Mouse (Mus musculus) granulocyte monocyte progenitor cell, adult 5-6 weeks (primary cell): ENCODE measurements around the gene Aph1a. TPM values are rescaled to one million over a fixed set of nuclear protein-coding genes. Genes with fewer than 3 reads are reported as not detected.
"Not testable (repeated sequence)": the region's sequence is repeated elsewhere in the genome, so short reads cannot be mapped to it uniquely, and the experiment has no call there.

Experiments
- ATAC-seq: replicated peaks from 2 replicates; pipeline ENCODE4 v1.8.0; 2016; ENCODE audit warnings: mild to moderate bottlenecking, moderate TSS enrichment, inconsistent platforms; ENCODE audit not compliant: poor library complexity, severe bottlenecking
- total RNA-seq, 2 experiments: library from RNA; stranded (forward) in 1 of 2; stranded (reverse) in 1 of 2; fragments of 200-712, 200-1000 nt in 1 of 2; fragments of >200 nt in 1 of 2; fragmentation: Nextera tagmentation in 1 of 2; gene quantifications; 2 replicates each; pipeline ENCODE4 v1.2.3; 2014 to 2017

The Aph1a gene
- total RNA-seq (2014; fragmentation: Nextera tagmentation) (67.0 and 69.0 TPM in 2 replicates), total RNA-seq (2017) (31.8 and 42.8 TPM in 2 replicates)

GRCm38 (mm10) chr3:95893606-95894316 lies at the start of gene Aph1a:
TSS of gene Aph1a (plus strand) at chr3:95893969.
- ATAC-seq: peak; percentile 88

GRCm38 (mm10) chr3:95850611-95851010 lies 43.2 kb upstream of the Aph1a start:
- no peak for ATAC-seq

GRCm38 (mm10) chr3:95851317-95851716 lies 42.5 kb upstream of the Aph1a start:
- ATAC-seq: no peak

GRCm38 (mm10) chr3:95855502-95856089 lies 38.2 kb upstream of the Aph1a start, which contains the start of gene Prpf3:
TSS of gene Prpf3 (minus strand) at chr3:95855885.
- peak; percentile 99 for ATAC-seq

GRCm38 (mm10) chr3:95856115-95856514 lies 37.7 kb upstream of the Aph1a start:
- ATAC-seq: no peak

- ATAC-seq: not testable (repeated sequence)
Observed at GRCm38 (mm10) chr3:95857050-95857449, 36.7 kb upstream of the Aph1a start.

GRCm38 (mm10) chr3:95858278-95858677 lies 35.5 kb upstream of the Aph1a start:
- ATAC-seq: not testable (repeated sequence)

- ATAC-seq: no peak
Observed at GRCm38 (mm10) chr3:95860323-95860722, 33.4 kb upstream of the Aph1a start.

- no peak for ATAC-seq
Observed at GRCm38 (mm10) chr3:95861216-95861615, 32.6 kb upstream of the Aph1a start.

- ATAC-seq: peak; percentile 98
Observed at GRCm38 (mm10) chr3:95861796-95862195, 32.0 kb upstream of the Aph1a start.

- no peak for ATAC-seq
Observed at GRCm38 (mm10) chr3:95863578-95863977, 30.2 kb upstream of the Aph1a start.

- no peak for ATAC-seq
Observed at GRCm38 (mm10) chr3:95865050-95865449, 28.7 kb upstream of the Aph1a start.

- ATAC-seq: no peak
Observed at GRCm38 (mm10) chr3:95865571-95865970, 28.2 kb upstream of the Aph1a start.

- no peak for ATAC-seq
Observed at GRCm38 (mm10) chr3:95866071-95866470, 27.7 kb upstream of the Aph1a start.

GRCm38 (mm10) chr3:95867408-95867807 lies 26.4 kb upstream of the Aph1a start:
- no peak for ATAC-seq

- ATAC-seq: no peak
Observed at GRCm38 (mm10) chr3:95870976-95871375, 22.8 kb upstream of the Aph1a start.

GRCm38 (mm10) chr3:95871392-95871867 lies 22.3 kb upstream of the Aph1a start, which contains the start of gene Mrps21:
TSS of gene Mrps21 (minus strand) at chr3:95871519.
- ATAC-seq: peak; percentile 100

GRCm38 (mm10) chr3:95872048-95872447 lies 21.7 kb upstream of the Aph1a start:
- no peak for ATAC-seq

- no peak for ATAC-seq
Observed at GRCm38 (mm10) chr3:95879063-95879462, 14.7 kb upstream of the Aph1a start.

GRCm38 (mm10) chr3:95881979-95882815 lies 11.6 kb upstream of the Aph1a start, which contains the start of gene Ciart:
TSS of gene Ciart (minus strand) at chr3:95882251.
- ATAC-seq: peak; percentile 95
